Mouse (Mus musculus): ENCODE results near the gene Ccdc124.

DNA sequence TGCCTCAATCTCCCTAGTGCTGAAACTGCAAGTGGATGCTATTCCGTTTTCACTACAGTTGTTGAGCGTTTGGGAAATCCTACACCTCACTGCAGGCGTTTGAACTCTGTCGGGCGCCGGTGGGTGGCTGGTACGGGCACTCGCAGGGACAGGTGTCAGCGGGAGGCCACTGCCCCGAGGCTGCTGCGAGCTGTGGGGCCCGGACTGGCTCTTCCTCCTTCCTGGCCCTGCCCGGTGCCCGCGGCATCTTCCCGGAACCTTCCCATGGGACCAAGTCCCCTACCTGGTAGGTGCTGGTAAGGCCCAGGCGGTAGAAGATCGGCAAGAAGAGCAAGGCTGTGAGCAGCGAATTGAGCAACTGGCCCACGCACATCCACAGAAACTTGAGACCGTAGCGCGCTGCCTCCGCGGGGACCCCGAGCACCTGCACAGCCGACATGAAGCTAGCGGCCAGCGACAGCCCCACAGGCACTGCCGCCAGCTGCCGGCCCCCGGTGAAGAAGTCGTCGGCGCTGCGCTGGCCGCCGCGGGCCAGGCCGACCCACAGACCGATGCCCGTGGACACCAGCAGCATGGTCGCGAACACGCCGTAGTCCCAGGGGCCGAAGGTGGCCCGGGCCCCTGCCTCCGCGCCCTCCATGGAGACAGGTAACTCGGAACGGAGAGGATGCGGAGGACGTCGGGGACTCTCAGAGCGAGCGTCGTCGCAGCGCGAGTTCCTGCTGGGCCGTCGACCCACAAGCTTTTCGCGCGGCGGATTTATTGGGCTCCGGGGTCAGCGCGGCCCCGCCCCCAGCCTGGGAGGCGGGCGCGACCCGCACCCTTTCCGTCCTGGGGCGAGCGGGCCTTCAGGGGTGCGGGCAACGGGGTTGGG lies 18.5 kb upstream of the Ccdc124 start, which contains the start of gene Slc5a5:
- TF ChIP-seq POLR2A (IDR thresholded peaks at IDR 0.05; ENCODE audit: borderline replicate concordance, extremely low read depth, low read depth, low read length) (no peak), CTCF (IDR thresholded peaks at IDR 0.05; ENCODE audit: insufficient read depth, low read length) (no peak)

All from lung, adult 2 months (tissue).